Mouse (Mus musculus): ENCODE results near the gene Olfr114. TPM values are rescaled to one million over a fixed set of nuclear protein-coding genes. Genes with fewer than 3 reads are reported as not detected.

Gene Olfr114
- polyA plus RNA-seq (2014; fragmentation: Nextera tagmentation; extraction: Ambion mirVana), result not detected in 2 replicates

DNA sequence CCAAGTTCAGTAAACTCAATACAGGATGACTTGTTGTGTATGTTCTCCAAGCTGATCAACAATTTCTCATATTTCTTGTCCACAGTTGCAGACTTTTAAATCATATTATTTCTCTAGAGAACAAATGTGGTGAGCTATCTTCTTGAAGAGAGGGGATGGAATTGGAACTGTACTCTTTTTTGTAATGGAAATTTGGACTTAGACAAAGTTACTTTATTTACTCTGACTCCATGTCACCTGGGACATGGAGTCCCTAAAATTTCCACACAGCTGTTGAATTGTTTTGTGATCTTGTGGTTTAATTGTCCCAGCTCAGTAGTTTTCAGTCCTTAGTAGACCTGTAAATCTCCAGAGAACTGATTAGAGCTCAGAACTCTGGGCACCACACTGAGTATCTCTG lies at the start of gene Olfr114:
Gene Olfr114, minus strand, starts transcription at position 101 of the 400 bp plus-strand sequence.
- Histone ChIP-seq H3K36me3 (ENCODE audit: control insufficient read depth, insufficient read depth, low read length) (no peaks in the 10 kb centered on the region), H3K27ac (ENCODE audit: low read depth, low read length) (no peak within 1 kb of the TSS), H3K4me3 (ENCODE audit: low read depth, low read length) (no peak within 1 kb of the TSS), H3K9me3 (ENCODE audit: control insufficient read depth, low read length) (no peaks in the 10 kb centered on the region), H3K27me3 (ENCODE audit: control insufficient read depth, insufficient read depth, low read length) (no peaks in the 10 kb centered on the region), H3K4me1 (replicated peaks; ENCODE audit: control insufficient read depth, insufficient read depth, low read length) (no peaks in the 10 kb centered on the region), H3K4me2 (ENCODE audit: low read depth, low read length, severe bottlenecking) (no peak within 1 kb of the TSS), H3K9ac (ENCODE audit: low read length) (no peak within 1 kb of the TSS)
- ATAC-seq (replicated peaks; ENCODE audit: low FRiP score) (no peak), DNase-seq (ENCODE audit: low spot score) (no peak)

GRCm38 (mm10) chr17:37627009-37627408 lies 34.5 kb upstream of the Olfr114 start, which contains the start of the genes Olfr115 and Olfr116:
TSS of gene Olfr115 (minus strand) at chr17:37627109.
TSS of gene Olfr116 (minus strand) at chr17:37627199.
- no peak within 1 kb of the TSS for H3K9ac ChIP-seq (ENCODE audit: low read length)
- DNase-seq (ENCODE audit: low spot score), result no peak
- H3K4me2 ChIP-seq (ENCODE audit: low read depth, low read length, severe bottlenecking), result no peak within 1 kb of the TSS
- WGBS, result 82% methylated on average over 2 of the region's 2 CpGs
- H3K9me3 ChIP-seq (ENCODE audit: control insufficient read depth, low read length), result no peaks in the 10 kb centered on the region; the same call in 1 of the 2 replicates
- H3K27ac ChIP-seq (ENCODE audit: low read depth, low read length), result no peak within 1 kb of the TSS
- no peak for ATAC-seq (replicated peaks; ENCODE audit: low FRiP score)
- no peaks in the 10 kb centered on the region for H3K36me3 ChIP-seq (ENCODE audit: control insufficient read depth, insufficient read depth, low read length)
- no peaks in the 10 kb centered on the region for H3K4me1 ChIP-seq (replicated peaks; ENCODE audit: control insufficient read depth, insufficient read depth, low read length)
- no peaks in the 10 kb centered on the region for H3K27me3 ChIP-seq (ENCODE audit: control insufficient read depth, insufficient read depth, low read length)
- H3K4me3 ChIP-seq (ENCODE audit: low read depth, low read length), result no peak within 1 kb of the TSS

- H3K27ac ChIP-seq (ENCODE audit: low read depth, low read length), result no peak within 1 kb of the TSS
- no peak within 1 kb of the TSS for H3K9ac ChIP-seq (ENCODE audit: low read length)
- DNase-seq (ENCODE audit: low spot score) (no peak), ATAC-seq (replicated peaks; ENCODE audit: low FRiP score) (no peak)
- no peak within 1 kb of the TSS for H3K4me3 ChIP-seq (ENCODE audit: low read depth, low read length)
- H3K27me3 ChIP-seq (ENCODE audit: control insufficient read depth, insufficient read depth, low read length), result no peaks in the 10 kb centered on the region
- no peaks in the 10 kb centered on the region for H3K9me3 ChIP-seq (ENCODE audit: control insufficient read depth, low read length)
- H3K36me3 ChIP-seq (ENCODE audit: control insufficient read depth, insufficient read depth, low read length), result no peaks in the 10 kb centered on the region
- no peaks in the 10 kb centered on the region for H3K4me1 ChIP-seq (replicated peaks; ENCODE audit: control insufficient read depth, insufficient read depth, low read length)
- H3K4me2 ChIP-seq (ENCODE audit: low read depth, low read length, severe bottlenecking), result no peak within 1 kb of the TSS
Measured at GRCm38 (mm10) chr17:37577563-37577962, 15.0 kb downstream of the Olfr114 start, which contains the start of gene Olfr113. TSS of gene Olfr113 (minus strand) at chr17:37577663.

GRCm38 (mm10) chr17:37569351-37569750 lies 23.2 kb downstream of the Olfr114 start, which contains the start of gene Olfr112:
TSS of gene Olfr112 (minus strand) at chr17:37569451.
- Histone ChIP-seq H3K4me1 (replicated peaks; ENCODE audit: control insufficient read depth, insufficient read depth, low read length) (no peaks in the 10 kb centered on the region), H3K36me3 (ENCODE audit: control insufficient read depth, insufficient read depth, low read length) (no peaks in the 10 kb centered on the region), H3K27ac (ENCODE audit: low read depth, low read length) (no peak within 1 kb of the TSS), H3K9me3 (ENCODE audit: control insufficient read depth, low read length) (no peaks in the 10 kb centered on the region), H3K4me2 (ENCODE audit: low read depth, low read length, severe bottlenecking) (no peak within 1 kb of the TSS), H3K27me3 (ENCODE audit: control insufficient read depth, insufficient read depth, low read length) (no peaks in the 10 kb centered on the region), H3K4me3 (ENCODE audit: low read depth, low read length) (no peak within 1 kb of the TSS), H3K9ac (ENCODE audit: low read length) (no peak within 1 kb of the TSS)
- ATAC-seq (replicated peaks; ENCODE audit: low FRiP score) (no peak), DNase-seq (ENCODE audit: low spot score) (no peak)

DNA sequence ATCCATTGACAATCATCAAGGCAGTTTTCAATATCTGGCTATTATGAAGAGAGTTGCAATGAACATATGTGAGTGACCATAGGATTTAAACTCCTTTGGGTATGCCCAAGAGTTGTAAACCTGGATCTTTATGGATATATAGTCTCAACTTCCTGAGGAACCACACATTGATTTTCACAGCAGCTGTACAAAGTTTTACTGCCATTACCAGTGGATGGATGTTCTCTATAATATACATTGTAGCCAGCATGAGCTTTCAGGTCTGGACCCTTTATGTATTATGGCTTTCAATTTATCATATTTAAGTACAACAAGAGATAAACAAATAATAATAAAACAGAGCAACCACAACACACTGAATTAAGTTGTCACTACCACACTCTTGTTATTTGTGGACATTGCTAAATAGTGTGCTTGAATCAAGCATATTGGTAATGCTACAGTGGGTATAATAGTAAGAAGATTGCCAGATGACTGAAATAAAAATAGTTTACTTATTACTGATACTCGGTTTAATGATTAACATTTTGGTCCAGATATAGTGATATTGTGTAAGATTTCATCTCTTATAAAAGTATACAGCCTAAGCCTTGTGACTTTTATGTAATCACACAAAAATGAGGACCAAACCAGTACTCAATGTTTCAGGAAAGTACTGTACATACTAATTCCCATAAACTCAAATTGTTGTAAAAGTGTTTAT lies 33.5 kb downstream of the Olfr114 start:
- Histone ChIP-seq H3K36me3 (ENCODE audit: control insufficient read depth, insufficient read depth, low read length) (no peaks in the 10 kb centered on the region), H3K4me2 (ENCODE audit: low read depth, low read length, severe bottlenecking) (no peak overlapping the region), H3K9ac (ENCODE audit: low read length) (no peak overlapping the region), H3K27ac (ENCODE audit: low read depth, low read length) (no peak overlapping the region), H3K4me3 (ENCODE audit: low read depth, low read length) (no peak overlapping the region), H3K4me1 (replicated peaks; ENCODE audit: control insufficient read depth, insufficient read depth, low read length) (no peaks in the 10 kb centered on the region), H3K9me3 (ENCODE audit: control insufficient read depth, low read length) (no peaks in the 10 kb centered on the region), H3K27me3 (ENCODE audit: control insufficient read depth, insufficient read depth, low read length) (no peaks in the 10 kb centered on the region)
- DNase-seq (ENCODE audit: low spot score) (no peak), ATAC-seq (replicated peaks; ENCODE audit: low FRiP score) (no peak)
- 65% methylated on average over 1 of the region's 1 CpGs for WGBS

DNA sequence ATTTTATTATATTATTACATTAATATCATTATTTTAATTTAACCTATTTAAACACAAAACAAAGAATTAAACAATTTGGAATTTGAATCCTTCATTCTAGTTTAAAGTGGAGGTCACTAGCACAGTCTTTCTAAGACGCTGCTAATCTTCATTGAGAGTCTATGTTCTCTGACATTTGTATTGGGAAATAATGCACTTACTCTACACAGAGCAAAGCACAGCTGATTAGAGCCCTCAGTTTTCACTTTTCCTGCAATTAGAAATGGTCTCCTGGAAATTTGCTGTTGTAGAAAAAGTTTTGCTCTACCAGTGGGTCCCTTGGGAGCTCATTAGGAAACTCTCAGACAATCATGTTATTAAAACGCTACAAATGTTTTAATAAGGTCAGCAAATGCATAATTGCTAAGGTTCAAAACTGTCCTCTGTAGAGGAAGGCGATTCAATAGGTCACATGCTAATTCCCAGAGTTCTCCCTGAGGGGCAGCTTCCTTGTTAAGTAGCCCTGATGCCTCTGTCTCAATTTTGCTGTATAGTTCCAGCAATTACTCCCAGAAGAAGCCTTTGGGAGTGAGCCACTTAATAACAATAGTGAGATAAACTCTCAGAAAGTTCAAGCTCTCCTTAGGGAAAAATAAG lies 48.6 kb downstream of the Olfr114 start:
- Histone ChIP-seq H3K4me3 (ENCODE audit: low read depth, low read length) (no peak overlapping the region), H3K27me3 (ENCODE audit: control insufficient read depth, insufficient read depth, low read length) (no peaks in the 10 kb centered on the region), H3K27ac (ENCODE audit: low read depth, low read length) (no peak overlapping the region), H3K9me3 (ENCODE audit: control insufficient read depth, low read length) (no peaks in the 10 kb centered on the region), H3K36me3 (ENCODE audit: control insufficient read depth, insufficient read depth, low read length) (no peaks in the 10 kb centered on the region), H3K9ac (ENCODE audit: low read length) (no peak overlapping the region), H3K4me1 (replicated peaks; ENCODE audit: control insufficient read depth, insufficient read depth, low read length) (no peaks in the 10 kb centered on the region), H3K4me2 (ENCODE audit: low read depth, low read length, severe bottlenecking) (no peak overlapping the region)
- DNase-seq (ENCODE audit: low spot score), result no peak
- 63% methylated on average over 3 of the region's 3 CpGs for WGBS
- ATAC-seq (replicated peaks; ENCODE audit: low FRiP score), result no peak

- no peaks in the 10 kb centered on the region for H3K27me3 ChIP-seq (ENCODE audit: control insufficient read depth, insufficient read depth, low read length)
- H3K4me1 ChIP-seq (replicated peaks; ENCODE audit: control insufficient read depth, insufficient read depth, low read length), result no peaks in the 10 kb centered on the region
- H3K27ac ChIP-seq (ENCODE audit: low read depth, low read length), result no peak overlapping the region
- H3K36me3 ChIP-seq (ENCODE audit: control insufficient read depth, insufficient read depth, low read length), result no peaks in the 10 kb centered on the region
- no peak overlapping the region for H3K9ac ChIP-seq (ENCODE audit: low read length)
- H3K4me3 ChIP-seq (ENCODE audit: low read depth, low read length), result no peak overlapping the region
- ATAC-seq (replicated peaks; ENCODE audit: low FRiP score) (peak; percentile 71; the same call in 1 of the 2 replicates), DNase-seq (ENCODE audit: low spot score) (no peak)
- WGBS, result 72% methylated on average over 4 of the region's 4 CpGs
- H3K4me2 ChIP-seq (ENCODE audit: low read depth, low read length, severe bottlenecking), result no peak overlapping the region
- no peaks in the 10 kb centered on the region for H3K9me3 ChIP-seq (ENCODE audit: control insufficient read depth, low read length)
Measured at GRCm38 (mm10) chr17:37541454-37542119, 51.0 kb downstream of the Olfr114 start.

Measured in forebrain, embryonic 11.5 days (tissue).